Mouse (Mus musculus): ENCODE measurements around the gene Lrpprc. TPM values are rescaled to one million over a fixed set of nuclear protein-coding genes. Genes with fewer than 3 reads are reported as not detected.

Gene Lrpprc
- polyA plus RNA-seq, 1 experiment from 2014 or later: 15.3 TPM

DNA sequence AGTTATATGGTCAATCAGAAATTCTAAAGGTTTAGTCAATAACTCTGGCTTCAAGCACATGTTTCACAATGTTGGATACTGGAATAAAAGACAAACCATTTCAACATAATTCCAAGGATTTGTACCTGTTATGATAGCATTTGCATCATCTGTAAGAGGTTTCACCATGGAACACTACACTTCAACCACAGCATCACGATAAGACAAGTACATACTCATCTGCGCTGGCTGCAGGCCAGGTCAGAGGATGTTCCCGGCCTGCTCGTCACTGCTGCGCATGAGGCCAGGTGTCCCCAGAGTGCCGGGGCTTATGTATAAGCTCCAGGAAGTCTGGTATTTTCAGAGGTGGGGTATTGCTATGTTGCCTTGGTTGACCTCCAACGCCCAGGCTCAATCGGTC lies 58.0 kb downstream of the Lrpprc start:
- no peak overlapping the region for H3K4me3 ChIP-seq (ENCODE audit: low read depth, low read length)
- no peaks in the 10 kb centered on the region for H3K9me3 ChIP-seq (ENCODE audit: control insufficient read depth)
- peaks cover 19% of the 10 kb centered on the region for H3K36me3 ChIP-seq (ENCODE audit: control insufficient read depth, insufficient read depth)
- 82% methylated on average over 8 of the region's 8 CpGs for WGBS
- H3K27ac ChIP-seq (ENCODE audit: low read depth, low read length): no peak overlapping the region
- no peaks in the 10 kb centered on the region for H3K27me3 ChIP-seq (replicated peaks; ENCODE audit: control insufficient read depth, insufficient read depth, low read length)
- H3K9ac ChIP-seq (ENCODE audit: low read depth, low read length): no peak overlapping the region
- no peak for ATAC-seq
- no peak for TF ChIP-seq CTCF (IDR thresholded peaks at IDR 0.05; ENCODE audit: low read depth)
- H3K4me1 ChIP-seq (replicated peaks; ENCODE audit: control insufficient read depth, insufficient read depth, low read length): no peaks in the 10 kb centered on the region
- no peak overlapping the region for H3K4me2 ChIP-seq (replicated peaks; ENCODE audit: low read depth)

DNA sequence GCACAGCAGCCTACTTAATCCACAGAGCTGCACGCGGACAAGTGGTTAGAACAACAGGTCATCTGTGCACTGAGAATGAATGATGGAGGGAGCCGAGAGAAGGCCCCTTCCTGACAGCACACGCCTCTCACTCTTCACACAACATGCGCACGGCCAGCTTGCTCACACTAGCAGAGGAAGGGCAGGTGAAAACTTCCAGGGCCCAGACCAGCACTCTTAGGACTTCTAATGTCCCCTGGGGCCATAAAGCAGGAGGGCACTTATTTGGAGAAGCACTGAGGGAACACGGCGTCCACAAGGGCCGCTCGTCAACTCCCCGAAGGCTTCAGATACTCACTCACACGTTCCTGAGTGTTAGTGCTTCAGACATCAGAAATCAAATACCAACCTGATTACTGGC lies 59.2 kb downstream of the Lrpprc start:
- Histone ChIP-seq H3K9ac (ENCODE audit: low read depth, low read length) (no peak overlapping the region), H3K27ac (ENCODE audit: low read depth, low read length) (no peak overlapping the region), H3K4me3 (ENCODE audit: low read depth, low read length) (no peak overlapping the region), H3K9me3 (ENCODE audit: control insufficient read depth) (no peaks in the 10 kb centered on the region), H3K27me3 (replicated peaks; ENCODE audit: control insufficient read depth, insufficient read depth, low read length) (no peaks in the 10 kb centered on the region), H3K4me2 (replicated peaks; ENCODE audit: low read depth) (no peak overlapping the region), H3K36me3 (ENCODE audit: control insufficient read depth, insufficient read depth) (peaks cover 27% of the 10 kb centered on the region), H3K4me1 (replicated peaks; ENCODE audit: control insufficient read depth, insufficient read depth, low read length) (no peaks in the 10 kb centered on the region)
- no peak for ATAC-seq
- no peak for TF ChIP-seq CTCF (IDR thresholded peaks at IDR 0.05; ENCODE audit: low read depth)
- WGBS: 89% methylated on average over 12 of the region's 12 CpGs

DNA sequence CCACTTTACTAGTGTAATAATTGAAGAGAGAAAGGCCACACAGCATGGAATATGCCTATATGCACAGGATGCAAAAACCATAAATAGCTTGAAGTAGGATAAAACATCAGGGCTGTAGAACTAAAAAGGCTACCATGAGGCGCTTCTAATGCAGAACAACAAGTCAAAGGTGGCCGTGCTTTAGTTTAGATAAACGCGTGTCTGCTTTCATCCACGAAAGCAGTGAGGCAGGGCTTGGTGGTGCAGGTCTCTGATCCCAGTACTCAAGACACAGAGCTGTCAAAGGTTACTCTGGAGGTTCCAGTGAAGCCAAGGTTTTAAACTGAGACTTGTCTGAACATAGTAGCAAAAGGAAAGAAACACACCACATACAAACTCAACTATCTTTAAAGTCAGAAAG lies 61.4 kb downstream of the Lrpprc start:
- Histone ChIP-seq H3K4me1 (replicated peaks; ENCODE audit: control insufficient read depth, insufficient read depth, low read length) (no peaks in the 10 kb centered on the region), H3K4me3 (ENCODE audit: low read depth, low read length) (no peak overlapping the region), H3K9ac (ENCODE audit: low read depth, low read length) (no peak overlapping the region), H3K27ac (ENCODE audit: low read depth, low read length) (no peak overlapping the region), H3K27me3 (replicated peaks; ENCODE audit: control insufficient read depth, insufficient read depth, low read length) (no peaks in the 10 kb centered on the region), H3K4me2 (replicated peaks; ENCODE audit: low read depth) (no peak overlapping the region), H3K36me3 (ENCODE audit: control insufficient read depth, insufficient read depth) (peaks cover 48% of the 10 kb centered on the region), H3K9me3 (ENCODE audit: control insufficient read depth) (no peaks in the 10 kb centered on the region)
- TF ChIP-seq CTCF (IDR thresholded peaks at IDR 0.05; ENCODE audit: low read depth): no peak
- WGBS: 96% methylated on average over 5 of the region's 5 CpGs
- ATAC-seq: no peak

DNA sequence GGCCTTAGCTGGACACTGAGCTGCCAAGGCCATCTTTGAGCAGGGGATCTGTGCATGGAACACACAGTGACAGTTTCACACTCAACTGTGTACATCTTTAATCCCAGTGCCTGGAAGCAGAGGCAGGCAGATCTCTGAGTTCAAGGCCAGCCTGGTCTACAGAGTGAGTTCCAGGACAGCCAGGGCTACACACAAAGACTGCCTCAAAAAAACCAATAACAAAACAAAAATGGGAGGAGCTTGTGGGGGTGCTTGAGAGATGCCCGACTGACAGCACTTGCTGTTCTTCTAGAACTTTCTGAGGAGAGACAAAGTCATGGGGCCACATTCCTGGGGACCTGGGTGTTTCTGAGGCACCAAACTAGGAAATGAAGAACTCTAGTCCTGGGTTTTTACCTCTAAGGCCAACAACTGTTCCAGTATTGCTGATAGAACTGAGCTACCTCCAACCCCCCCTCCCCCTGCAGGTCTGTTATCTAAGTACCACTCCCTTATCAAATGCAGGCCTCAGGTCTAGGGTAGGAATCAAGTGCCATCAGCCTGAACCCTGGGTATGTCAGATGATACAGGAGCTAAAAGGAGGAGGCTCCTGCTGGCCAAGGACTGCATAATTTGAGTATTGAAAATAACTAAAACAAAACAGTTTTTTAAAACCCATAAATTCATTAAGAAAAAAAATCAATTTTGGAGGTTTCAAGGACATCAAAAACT lies 62.2 kb downstream of the Lrpprc start:
- Histone ChIP-seq H3K4me2 (replicated peaks; ENCODE audit: low read depth) (no peak overlapping the region), H3K27ac (ENCODE audit: low read depth, low read length) (no peak overlapping the region), H3K4me1 (replicated peaks; ENCODE audit: control insufficient read depth, insufficient read depth, low read length) (no peaks in the 10 kb centered on the region), H3K4me3 (ENCODE audit: low read depth, low read length) (no peak overlapping the region), H3K9me3 (ENCODE audit: control insufficient read depth) (no peaks in the 10 kb centered on the region), H3K9ac (ENCODE audit: low read depth, low read length) (no peak overlapping the region), H3K27me3 (replicated peaks; ENCODE audit: control insufficient read depth, insufficient read depth, low read length) (no peaks in the 10 kb centered on the region), H3K36me3 (ENCODE audit: control insufficient read depth, insufficient read depth) (peaks cover 53% of the 10 kb centered on the region)
- no peak for ATAC-seq
- WGBS: 74% methylated on average over 1 of the region's 1 CpGs
- TF ChIP-seq CTCF (IDR thresholded peaks at IDR 0.05; ENCODE audit: low read depth): no peak

DNA sequence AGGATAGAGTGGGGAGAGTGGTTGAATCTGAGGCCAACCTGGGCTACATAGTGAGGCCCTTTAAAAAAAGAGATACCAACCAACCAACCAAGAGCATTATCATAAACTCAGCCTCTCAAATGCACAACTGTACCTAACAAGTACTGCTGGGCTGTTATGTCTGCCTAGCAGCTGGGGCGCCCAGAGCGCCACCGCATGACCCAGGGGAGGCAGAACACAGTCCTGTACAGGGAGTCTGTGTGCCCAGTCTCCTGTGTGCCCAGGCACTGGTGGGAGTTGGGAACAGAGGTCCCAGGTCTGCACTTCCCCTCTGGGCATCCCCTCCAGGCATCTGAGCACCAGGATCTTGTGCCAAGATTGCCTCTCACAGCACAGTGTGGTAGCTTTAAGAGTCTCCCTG lies 65.4 kb downstream of the Lrpprc start:
- TF ChIP-seq CTCF (IDR thresholded peaks at IDR 0.05; ENCODE audit: low read depth): no peak
- Histone ChIP-seq H3K9me3 (ENCODE audit: control insufficient read depth) (no peaks in the 10 kb centered on the region), H3K36me3 (ENCODE audit: control insufficient read depth, insufficient read depth) (peaks cover 59% of the 10 kb centered on the region), H3K4me1 (replicated peaks; ENCODE audit: control insufficient read depth, insufficient read depth, low read length) (no peaks in the 10 kb centered on the region), H3K4me3 (ENCODE audit: low read depth, low read length) (no peak overlapping the region), H3K27ac (ENCODE audit: low read depth, low read length) (no peak overlapping the region; the same call in 1 of the 2 replicates), H3K27me3 (replicated peaks; ENCODE audit: control insufficient read depth, insufficient read depth, low read length) (no peaks in the 10 kb centered on the region), H3K9ac (ENCODE audit: low read depth, low read length) (no peak overlapping the region), H3K4me2 (replicated peaks; ENCODE audit: low read depth) (no peak overlapping the region)
- ATAC-seq: no peak
- 100% methylated on average over 3 of the region's 3 CpGs for WGBS

DNA sequence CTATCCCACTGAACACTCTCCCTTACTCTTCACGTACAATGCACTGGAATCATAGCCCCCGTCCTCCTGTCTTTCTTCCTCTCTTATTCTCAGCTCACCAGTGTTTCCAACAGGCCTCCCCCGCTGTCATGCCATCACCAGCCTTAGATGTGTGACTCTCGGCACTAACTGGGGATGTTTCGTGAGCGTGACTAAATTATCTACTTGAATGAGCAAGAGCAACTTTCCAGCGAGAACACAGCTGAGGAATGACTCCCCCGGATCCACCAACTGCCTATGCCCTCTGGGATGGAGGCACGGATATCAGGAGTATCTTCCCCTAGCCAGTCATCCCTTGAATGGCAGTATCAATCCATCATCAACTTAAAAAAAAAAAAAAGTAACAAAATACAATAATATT lies 66.6 kb downstream of the Lrpprc start:
- Histone ChIP-seq H3K4me2 (replicated peaks; ENCODE audit: low read depth) (no peak overlapping the region), H3K27me3 (replicated peaks; ENCODE audit: control insufficient read depth, insufficient read depth, low read length) (no peaks in the 10 kb centered on the region), H3K9me3 (ENCODE audit: control insufficient read depth) (no peaks in the 10 kb centered on the region), H3K36me3 (ENCODE audit: control insufficient read depth, insufficient read depth) (peaks cover 57% of the 10 kb centered on the region), H3K4me1 (replicated peaks; ENCODE audit: control insufficient read depth, insufficient read depth, low read length) (no peaks in the 10 kb centered on the region), H3K4me3 (ENCODE audit: low read depth, low read length) (no peak overlapping the region), H3K27ac (ENCODE audit: low read depth, low read length) (no peak overlapping the region), H3K9ac (ENCODE audit: low read depth, low read length) (no peak overlapping the region)
- 89% methylated on average over 9 of the region's 9 CpGs for WGBS
- no peak for TF ChIP-seq CTCF (IDR thresholded peaks at IDR 0.05; ENCODE audit: low read depth)
- no peak for ATAC-seq

Data from intestine, postnatal 0 days (tissue).